Mouse (Mus musculus) telencephalon, adult 2 months (tissue): Measurements from ENCODE around the gene Dnajc13.
A peak's percentile ranks its signal among the peaks of the same experiment; 100 is the strongest.

Experiments used
- DNase-seq: peaks from one replicate; pipeline ENCODE4 v3.0.0-alpha.2; 2011; ENCODE audit warnings: low read depth, low spot score

Dnajc13 gene

DNA sequence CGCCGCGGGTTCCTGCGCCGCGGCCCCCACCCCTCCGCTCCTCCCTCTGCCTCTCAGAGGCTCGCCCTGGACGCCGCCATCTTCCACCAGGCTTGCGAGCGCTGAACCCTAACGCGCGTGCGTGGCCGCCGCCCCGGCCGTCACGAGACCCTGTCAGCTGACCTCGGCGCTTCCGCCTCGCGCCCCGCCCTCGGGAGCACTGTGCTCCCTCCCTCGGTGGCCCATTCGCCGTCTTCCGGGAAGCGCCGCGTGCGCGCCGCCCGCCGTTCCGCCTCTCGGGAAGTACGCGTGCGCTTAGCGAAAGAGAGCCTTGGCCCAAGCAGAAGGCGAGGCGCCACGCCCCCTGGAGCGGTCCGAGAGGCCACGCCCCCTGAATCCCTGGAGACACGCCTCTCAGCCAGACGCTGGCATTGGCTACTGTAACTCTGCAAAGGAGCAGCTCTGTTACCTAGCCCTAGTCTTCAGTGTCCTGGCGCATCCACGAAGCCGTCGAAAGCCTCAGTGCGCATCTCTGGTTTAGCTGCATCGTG lies at the start of gene Dnajc13:
Gene Dnajc13, minus strand, starts transcription at position 108 of the 530 bp plus-strand sequence.
- DNase-seq, result peak; percentile 94

GRCm38 (mm10) chr9:104306734-104307133 lies 44.0 kb upstream of the Dnajc13 start:
- DNase-seq, result peak; percentile 31

DNA sequence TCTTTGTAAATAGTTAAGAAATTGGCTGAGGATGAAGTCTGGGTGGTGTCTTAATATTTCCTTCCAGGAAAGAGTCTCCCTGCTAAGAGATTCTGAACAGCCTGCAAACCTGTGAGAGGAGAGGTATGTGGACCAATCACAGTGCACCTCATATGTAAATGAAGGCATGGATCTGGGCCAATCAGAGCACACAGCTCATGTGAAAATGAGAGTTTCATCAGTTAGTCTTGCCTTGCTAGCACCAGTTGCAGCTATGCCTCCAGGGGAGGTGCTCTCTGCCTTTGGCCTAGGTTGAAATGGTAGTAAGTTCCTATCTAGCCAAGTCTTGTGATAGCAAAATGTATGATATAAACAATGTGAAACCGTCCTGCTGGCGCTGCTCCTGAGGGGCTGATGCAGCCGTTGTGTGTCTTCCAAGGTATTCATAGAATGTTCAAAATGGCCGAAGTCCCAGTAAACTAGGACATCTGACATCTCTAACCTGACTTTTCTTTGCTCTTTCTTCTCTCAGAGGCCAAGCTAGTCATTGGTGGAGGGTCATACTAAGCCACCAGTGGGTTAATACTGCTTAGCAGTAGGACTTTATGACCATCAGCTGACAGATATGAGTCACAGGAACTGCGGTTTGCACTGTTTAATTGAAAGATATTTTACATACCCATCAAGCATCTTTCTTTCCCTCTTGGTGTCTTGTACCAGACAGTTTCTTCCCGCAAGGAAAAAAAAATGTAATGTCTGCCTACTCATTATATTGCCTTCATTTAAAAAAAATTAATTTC lies 42.8 kb upstream of the Dnajc13 start:
- no peak for DNase-seq

DNA sequence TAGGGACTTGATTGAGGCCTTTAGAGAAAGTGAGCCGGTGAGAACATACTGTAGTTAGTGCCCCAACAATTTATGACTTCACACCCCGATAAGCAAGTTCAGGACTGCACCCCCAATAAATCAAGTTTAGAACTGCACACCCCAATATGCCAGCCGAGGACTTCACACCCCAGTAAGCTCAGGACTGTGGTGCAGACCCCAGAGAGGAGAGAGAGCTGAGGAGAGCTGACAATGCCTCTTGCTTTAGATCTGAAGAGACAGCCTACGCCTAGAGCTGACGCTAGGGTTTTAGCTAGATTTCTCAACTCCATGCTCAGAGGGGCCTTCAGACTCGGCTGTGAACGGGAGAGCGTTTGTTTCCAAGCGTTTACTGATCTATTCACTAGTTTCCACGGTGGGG lies 42.1 kb upstream of the Dnajc13 start:
- DNase-seq, result no peak

DNA sequence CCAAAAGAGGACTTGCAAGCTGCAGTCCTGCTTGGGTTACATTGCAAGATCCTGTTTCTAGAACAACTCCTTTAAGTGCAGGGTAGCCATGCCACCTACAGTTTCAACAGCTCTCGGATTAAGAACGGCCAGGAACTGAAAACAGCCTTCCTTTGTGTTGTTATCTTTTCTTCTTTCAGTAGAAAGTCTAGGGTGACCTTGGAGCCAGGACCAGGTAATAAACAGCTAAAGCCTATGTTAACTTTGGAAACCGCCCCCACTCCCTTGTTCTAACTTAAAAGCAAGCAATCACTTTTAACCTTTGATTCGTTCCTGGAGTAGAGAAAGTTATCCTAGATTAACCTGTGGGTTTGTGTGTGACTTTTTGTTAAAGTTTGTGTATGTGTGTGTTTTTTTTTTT lies 41.6 kb upstream of the Dnajc13 start:
- no peak for DNase-seq

- DNase-seq, result no peak
Observed at GRCm38 (mm10) chr9:104300569-104300968, 37.8 kb upstream of the Dnajc13 start.

DNA sequence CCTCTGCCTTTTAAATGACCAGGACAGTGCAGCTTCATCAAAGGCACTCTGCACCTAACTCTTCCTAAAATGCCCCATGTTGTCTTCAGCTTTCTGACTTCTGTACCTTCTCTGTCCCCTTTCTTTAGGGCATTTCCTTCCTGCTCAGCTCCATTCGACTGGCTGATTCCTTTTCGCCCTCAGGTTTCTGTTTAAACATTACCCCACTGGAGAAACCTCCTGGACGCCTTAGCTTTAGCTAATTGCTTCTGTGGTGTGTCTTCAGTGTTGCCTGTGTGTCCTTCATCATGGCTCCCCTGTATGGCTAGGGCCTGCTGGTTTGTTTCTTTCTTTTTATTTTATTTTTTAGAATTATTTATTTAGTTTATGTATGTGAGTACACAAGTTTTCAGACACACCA lies 34.3 kb upstream of the Dnajc13 start:
- DNase-seq, result no peak

GRCm38 (mm10) chr9:104284934-104285333 lies 22.2 kb upstream of the Dnajc13 start:
- DNase-seq, result no peak

GRCm38 (mm10) chr9:104282536-104282935 lies 19.8 kb upstream of the Dnajc13 start:
- no peak for DNase-seq

DNA sequence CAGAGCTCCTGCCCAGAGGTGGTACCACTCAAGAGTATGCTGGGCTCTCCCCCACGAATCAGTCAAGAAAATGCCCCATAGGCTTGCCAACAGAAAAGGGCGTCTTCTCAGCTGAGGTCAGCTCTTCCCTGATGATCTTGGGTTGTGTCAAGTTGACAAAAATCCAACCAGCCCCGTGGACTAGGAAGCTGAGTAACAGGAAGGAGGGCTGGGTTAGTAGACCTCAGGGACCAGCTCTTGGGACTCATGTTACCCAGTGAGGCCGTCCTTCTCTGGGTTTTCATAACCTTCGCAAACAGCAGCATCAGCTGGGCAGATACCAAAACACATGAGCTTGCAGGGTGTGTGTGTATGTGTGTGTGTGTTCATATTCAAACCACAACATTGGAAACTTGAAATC lies 19.0 kb upstream of the Dnajc13 start:
- no peak for DNase-seq

- DNase-seq, result no peak
Observed at GRCm38 (mm10) chr9:104280725-104281495, 18.2 kb upstream of the Dnajc13 start.

DNA sequence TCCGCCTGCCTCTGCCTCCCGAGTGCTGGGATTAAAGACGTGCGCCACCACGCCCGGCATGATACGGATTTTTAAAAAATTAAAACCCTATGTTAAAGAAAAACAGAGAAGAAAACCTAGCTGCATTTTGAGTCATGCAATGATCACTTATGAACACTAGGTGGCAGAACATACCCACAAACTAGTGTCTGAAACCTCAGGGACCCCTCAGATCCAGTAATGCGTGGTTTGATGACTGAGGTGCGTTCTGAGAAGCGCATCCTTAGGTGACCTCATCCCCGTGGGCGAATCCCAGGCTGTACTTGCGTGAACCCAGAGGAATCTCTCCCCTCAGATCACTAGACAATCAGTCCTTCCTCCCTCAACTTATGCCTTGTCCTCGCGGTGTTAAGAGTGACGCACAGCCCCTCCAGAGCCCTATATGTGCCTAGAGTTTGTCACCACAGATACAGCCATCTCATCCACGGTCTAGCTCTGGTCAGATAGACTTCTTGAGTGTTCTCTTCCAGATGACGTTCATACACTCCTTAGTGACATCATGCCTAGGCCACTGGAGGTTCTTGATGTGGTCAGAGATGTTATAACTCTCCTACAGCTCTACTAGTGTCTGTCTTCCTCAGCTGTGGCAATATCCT lies 14.9 kb upstream of the Dnajc13 start:
- no peak for DNase-seq

- no peak for DNase-seq
Observed at GRCm38 (mm10) chr9:104275084-104275785, 12.5 kb upstream of the Dnajc13 start.

- no peak for DNase-seq
Observed at GRCm38 (mm10) chr9:104272057-104272456, 9.3 kb upstream of the Dnajc13 start.

GRCm38 (mm10) chr9:104271642-104272041 lies 8.9 kb upstream of the Dnajc13 start:
- DNase-seq, result no peak

GRCm38 (mm10) chr9:104269944-104270343 lies 7.2 kb upstream of the Dnajc13 start:
- DNase-seq, result no peak

GRCm38 (mm10) chr9:104269349-104269871 lies 6.7 kb upstream of the Dnajc13 start:
- DNase-seq, result peak; percentile 76

DNA sequence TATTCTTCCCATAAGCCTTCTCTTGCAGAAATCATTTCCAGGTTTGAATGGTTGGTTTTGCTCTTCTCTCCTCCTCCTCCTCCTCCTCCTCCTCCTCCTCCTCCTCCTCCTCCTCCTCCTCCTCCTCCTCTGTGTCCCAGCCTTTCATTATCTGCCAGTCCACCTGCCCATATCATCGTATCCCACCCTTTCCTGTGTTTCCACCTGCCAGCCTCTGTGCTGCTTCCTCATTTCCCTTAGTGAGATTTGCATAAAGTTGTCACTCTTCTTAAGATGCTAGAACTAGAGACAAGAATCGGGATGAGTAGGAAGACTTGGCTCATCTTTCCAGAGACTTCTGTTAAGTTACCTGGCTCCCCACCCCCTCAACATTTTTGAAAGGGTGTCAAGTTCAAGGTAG lies 1.8 kb upstream of the Dnajc13 start:
- no peak for DNase-seq

DNA sequence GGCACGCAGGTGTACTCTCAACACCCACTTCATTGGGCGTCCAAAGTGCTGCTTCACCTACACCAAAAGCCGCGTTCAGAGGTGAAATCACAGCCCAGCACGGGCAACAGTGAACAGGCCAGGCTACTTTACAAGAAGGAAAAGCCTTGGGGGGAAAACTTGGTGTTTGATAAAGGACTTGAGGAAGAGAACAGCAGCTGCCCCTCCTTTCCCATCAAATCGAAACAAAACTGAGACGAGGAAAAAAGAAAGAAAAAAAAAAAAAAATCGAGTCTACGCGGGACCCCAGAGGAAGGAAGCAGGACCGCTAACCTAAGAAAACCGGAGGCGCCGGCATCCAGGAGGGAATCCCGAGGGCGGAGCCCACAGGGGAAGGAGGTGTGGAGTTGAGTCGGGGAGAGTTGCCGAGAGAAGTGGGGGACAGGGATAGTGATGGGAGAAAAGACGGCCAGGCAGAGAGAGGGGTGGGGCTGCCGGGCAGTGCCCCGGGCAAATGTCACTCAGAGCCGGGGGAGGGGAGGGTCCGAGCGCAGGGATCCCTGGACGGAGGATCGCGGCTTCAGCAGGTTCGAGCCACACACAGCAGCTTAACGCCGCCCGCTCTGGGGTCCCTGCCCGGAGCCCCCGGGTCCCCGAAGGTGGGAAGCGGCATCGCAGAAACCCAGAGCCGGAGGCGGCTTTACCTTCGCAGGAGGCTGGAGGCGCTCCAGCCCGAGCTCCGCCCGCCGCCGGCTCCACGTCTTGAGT lies 541 bp downstream of the Dnajc13 start:
- no peak for DNase-seq

- no peak for DNase-seq
Observed at GRCm38 (mm10) chr9:104260306-104260705, 2.4 kb downstream of the Dnajc13 start.

GRCm38 (mm10) chr9:104256085-104256484 lies 6.6 kb downstream of the Dnajc13 start:
- no peak for DNase-seq
